Mouse (Mus musculus): Measurements from ENCODE around the gene Cradd.
A peak's percentile ranks its signal among the peaks of the same experiment; 100 is the strongest.

Gene Cradd

DNA sequence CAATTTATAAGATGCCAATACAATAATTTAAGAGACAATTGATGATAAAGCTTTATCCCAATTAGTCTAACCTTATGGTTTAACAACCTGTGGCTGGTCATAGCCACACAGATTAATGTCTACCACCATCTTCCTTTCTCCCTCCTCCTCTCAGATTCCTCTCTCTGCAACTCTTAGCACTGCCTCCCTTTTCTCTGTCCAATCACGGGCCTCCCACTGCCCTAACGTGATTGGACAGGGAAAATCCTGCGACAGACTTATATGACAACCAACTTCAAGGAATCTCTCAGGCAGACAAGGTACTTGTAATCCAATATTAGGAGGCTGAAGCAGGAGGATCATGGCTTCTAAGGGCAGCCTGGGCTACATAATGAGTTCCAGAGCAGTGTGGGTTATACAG is 8.7 kb upstream of the Cradd start:
- no peak for DNase-seq (ENCODE audit: low read depth)

- peak; percentile 91 for DNase-seq (ENCODE audit: low read depth)
Measured at GRCm38 (mm10) chr10:95330375-95331363, 6.7 kb upstream of the Cradd start.

DNA sequence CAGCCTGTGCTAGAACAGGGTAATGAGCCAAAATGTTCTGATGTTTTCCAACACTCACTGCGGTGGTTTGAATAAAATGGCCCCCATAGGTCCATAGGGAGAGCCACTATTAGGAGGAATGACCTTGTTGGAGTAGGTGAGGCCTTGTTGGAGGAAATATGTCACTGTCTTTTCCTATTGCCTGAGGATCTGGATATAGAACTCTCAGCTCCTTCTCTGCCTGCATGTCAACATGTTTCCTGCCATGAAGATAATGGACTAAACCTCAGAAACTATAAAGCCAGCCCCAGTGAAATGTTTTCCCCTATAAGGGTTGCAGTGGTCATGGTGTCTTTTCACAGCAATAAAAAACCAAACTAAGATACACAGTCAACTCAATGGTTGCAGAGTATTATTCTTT is 6.0 kb upstream of the Cradd start:
- peak; percentile 71 for DNase-seq (ENCODE audit: low read depth)

GRCm38 (mm10) chr10:95324278-95324631 is 322 bp upstream of the Cradd start:
- no peak for DNase-seq (ENCODE audit: low read depth)

GRCm38 (mm10) chr10:95322076-95323070 is 1.6 kb downstream of the Cradd start:
- no peak for DNase-seq (ENCODE audit: low read depth)

GRCm38 (mm10) chr10:95319001-95319400 is 4.9 kb downstream of the Cradd start:
- DNase-seq (ENCODE audit: low read depth) = no peak

GRCm38 (mm10) chr10:95318392-95318708 is 5.6 kb downstream of the Cradd start:
- DNase-seq (ENCODE audit: low read depth) = no peak

DNA sequence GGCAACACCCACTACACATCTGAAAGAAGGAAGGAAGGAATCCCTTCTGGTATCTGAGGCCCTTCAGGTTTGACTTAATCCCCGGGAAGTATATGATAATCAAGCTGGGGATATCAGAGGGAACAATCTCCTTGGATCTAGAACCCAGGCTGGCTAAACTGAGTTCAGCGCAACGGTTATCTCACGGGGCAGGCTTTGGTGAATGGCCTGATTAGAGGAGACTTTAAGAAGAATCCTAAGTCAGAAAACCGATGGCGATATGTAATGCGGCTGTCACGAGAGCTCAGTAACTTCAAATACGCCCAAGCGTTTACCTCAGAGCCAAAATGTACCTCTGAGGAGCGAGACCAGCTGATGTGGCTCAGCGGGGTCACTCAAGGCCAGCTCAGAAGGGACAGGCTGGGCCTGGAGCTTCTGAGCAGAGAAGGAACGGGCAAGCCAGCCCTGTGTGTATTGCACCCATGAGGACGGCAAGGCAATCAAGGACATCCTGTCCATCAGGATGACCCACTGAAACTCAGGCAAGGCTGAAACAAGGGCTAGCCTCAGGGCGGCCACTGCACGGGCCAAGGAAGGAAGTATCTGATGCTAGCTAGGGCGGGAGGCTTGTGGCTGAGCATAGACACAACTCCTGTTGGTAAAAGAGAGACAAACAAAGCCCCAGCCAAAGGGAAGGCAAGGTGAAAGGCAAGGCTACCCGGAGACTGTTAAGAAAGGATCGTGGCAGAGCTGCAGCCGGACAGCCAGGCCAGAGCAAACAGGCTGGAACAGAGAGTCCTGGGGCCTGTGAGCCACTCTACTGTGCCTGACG is 6.1 kb downstream of the Cradd start:
- no peak for DNase-seq (ENCODE audit: low read depth)

- no peak for DNase-seq (ENCODE audit: low read depth)
Measured at GRCm38 (mm10) chr10:95317091-95317490, 6.8 kb downstream of the Cradd start.

GRCm38 (mm10) chr10:95316675-95317074 is 7.3 kb downstream of the Cradd start:
- no peak for DNase-seq (ENCODE audit: low read depth)

DNA sequence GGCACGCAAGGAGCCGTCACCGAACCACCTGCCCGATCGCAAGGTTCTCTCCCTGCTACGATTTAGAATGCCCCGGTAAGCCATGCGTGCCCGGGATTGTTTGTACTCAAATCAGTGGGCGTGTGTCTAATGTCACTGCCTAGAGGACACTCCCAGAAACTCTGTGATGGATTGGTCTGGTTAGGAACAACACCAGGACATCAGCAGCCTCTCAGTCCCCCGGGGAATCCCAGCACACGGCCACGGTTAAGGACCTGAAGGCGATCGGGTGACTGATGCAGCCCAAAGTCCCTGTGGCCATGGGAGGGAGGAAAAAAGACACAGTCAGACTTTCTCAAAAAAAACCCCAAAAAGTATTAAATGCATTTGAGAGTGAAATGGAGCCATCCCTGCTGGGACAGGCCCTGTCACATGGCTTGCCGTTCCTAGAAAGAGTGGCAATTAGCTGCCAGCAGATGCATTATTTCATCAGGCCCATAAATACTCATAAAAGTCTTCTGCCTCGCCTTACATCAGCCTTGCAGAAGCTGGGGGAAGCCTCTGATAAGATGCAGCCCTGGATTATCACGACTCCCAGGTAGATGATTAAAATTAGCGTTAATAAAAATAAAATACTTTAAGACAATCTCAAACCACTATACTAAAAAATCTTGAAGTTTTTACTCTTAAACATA is 8.0 kb downstream of the Cradd start:
- DNase-seq (ENCODE audit: low read depth) = no peak

- no peak for DNase-seq (ENCODE audit: low read depth)
Measured at GRCm38 (mm10) chr10:95315321-95315720, 8.6 kb downstream of the Cradd start.

DNA sequence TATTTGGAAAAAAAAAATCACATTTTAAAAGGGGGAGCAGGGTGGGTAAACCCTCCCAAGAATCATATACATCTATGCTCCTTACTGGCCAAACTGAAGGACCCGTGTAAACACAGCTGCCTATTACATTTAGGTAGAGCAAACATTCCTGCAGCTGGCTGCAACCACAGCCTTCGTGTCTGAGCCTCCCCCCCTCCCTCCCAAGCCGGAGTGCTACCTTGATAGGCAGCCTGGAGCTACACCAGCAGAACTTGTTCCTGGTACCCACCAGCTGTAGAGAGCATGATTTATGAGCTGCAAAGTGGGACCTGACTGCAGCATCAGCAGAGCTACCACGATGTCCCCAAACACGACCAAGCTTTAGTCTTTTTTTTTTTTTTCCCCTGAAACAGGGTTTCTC is 9.9 kb downstream of the Cradd start:
- DNase-seq (ENCODE audit: low read depth) = no peak

DNA sequence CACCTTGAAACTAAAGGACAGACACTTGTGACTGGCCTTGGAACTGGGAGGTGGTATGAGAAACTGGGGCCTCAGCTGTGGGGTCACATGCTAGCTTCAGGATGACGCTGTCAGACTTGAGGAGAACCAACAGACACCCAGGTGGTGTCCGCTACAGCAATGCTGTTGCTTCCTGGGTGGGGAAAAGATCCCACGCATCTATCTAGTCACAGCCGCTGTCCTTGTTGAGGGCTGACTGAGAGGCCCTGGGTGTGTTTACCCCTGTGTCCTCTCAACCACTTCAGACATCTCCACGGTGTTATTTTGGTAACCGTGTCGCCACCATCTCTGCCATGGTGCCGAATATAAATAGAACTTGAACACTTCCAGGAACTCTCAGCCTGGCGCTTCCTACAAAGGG is 10.4 kb downstream of the Cradd start:
- no peak for DNase-seq (ENCODE audit: low read depth)

GRCm38 (mm10) chr10:95310688-95311441 is 13.1 kb downstream of the Cradd start:
- no peak for DNase-seq (ENCODE audit: low read depth)

- no peak for DNase-seq (ENCODE audit: low read depth)
Measured at GRCm38 (mm10) chr10:95309412-95310322, 14.3 kb downstream of the Cradd start.

DNA sequence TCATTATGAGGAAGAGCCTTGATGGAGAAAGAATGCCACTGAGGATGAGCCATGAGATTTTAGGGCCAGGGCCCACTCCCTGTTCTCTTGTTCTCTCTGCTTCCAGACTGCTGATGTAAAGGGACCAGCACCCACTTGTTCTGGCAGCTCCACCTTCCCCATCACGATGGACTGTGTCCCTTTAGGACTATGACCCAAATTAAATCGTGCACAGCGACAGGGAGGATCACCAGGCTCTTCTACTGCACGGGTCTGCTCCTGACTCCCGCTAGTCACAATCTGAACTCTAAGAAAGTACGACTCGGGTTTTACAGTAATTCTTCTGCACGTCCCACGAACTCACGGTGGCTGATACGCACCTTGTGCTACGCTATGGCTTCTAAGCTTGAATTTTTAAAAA is 14.9 kb downstream of the Cradd start:
- DNase-seq (ENCODE audit: low read depth) = no peak

DNA sequence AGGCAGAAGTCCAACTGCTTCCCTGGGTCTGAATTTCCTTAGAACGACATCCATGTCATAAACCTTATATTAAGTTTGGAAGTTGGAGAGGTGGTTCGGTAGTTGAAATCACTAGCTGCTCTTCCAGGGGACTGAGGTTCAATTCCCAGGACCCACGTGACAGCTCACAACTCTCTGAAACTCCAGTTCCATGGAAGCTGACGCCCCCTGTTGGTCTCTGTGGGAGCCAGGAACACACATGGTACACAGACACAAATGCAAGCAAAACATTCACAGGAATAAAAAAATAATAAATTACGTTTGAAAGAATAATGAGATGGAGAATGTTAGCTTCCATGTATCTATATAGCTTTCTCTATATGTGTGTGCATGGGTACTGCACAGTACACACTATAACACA is 16.0 kb downstream of the Cradd start:
- DNase-seq (ENCODE audit: low read depth) = no peak

DNA sequence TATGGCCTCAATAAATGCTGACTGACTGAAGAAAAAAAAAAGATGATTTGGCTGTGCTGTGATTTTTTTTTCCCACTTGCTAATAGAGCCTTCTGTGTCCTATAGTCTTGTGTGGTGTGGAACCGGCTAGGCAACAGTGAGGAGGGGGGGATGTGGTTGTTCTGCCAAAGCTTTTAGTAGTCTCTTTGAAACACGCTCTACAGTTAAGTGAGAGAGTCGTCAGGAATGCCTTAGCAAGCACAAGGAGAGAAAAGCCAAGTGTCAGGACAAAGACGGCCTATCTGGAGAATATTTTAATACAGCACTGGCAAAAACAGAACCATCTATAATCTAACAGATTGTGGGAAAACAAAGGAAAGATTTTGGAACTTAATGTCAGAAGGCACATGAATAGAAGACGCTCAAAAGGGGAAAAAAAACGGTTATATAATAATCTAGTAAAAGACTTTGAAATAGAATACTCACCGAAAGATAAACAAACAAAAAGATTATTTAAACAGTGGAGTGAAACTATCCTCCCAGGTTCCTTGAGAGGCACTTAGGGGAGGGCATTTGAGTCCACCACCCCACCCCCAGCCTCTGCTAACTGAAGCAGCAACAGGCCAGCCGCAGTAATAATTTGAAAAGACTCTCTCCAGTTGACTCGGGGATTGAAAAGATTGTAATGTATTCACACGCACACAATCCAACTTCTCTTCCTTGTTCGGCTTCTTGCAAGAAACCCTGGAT is 16.9 kb downstream of the Cradd start:
- no peak for DNase-seq (ENCODE audit: low read depth)

Data from 416B (cell line).